Mouse (Mus musculus) mouse trophoblast stem cell (cell line): Measurements from ENCODE around the gene Slc11a2.
"Not testable (repeated sequence)": the region's sequence is repeated elsewhere in the genome, so short reads cannot be mapped to it uniquely, and the experiment has no call there.

Source experiments
- in situ Hi-C, 2 experiments: fragments of 300-500 bp; cut with MseI, MboI; formaldehyde crosslinking; loops; 2 replicates in 1 of 2; 3 replicates in 1 of 2; pipeline ENCODE4 v1.15.1; 2025

Gene Slc11a2

GRCm38 (mm10) chr15:100433234-100433633 lies 8.4 kb upstream of the Slc11a2 start:
- in situ Hi-C loops, result no loop called here

- in situ Hi-C loops, result no loop called here
Measured at GRCm38 (mm10) chr15:100429959-100430565, 5.2 kb upstream of the Slc11a2 start.

- in situ Hi-C loops, result no loop called here
Measured at GRCm38 (mm10) chr15:100428296-100428905, 3.5 kb upstream of the Slc11a2 start.

- in situ Hi-C loops, result no loop called here
Measured at GRCm38 (mm10) chr15:100423916-100424315, 956 bp downstream of the Slc11a2 start.

- in situ Hi-C loops, result no loop called here
Measured at GRCm38 (mm10) chr15:100422899-100423860, 1.7 kb downstream of the Slc11a2 start.

GRCm38 (mm10) chr15:100422476-100422875 lies 2.4 kb downstream of the Slc11a2 start:
- in situ Hi-C loops, result no loop called here

- in situ Hi-C loops, result not testable (repeated sequence)
Measured at GRCm38 (mm10) chr15:100421758-100422197, 3.1 kb downstream of the Slc11a2 start, which contains the start of gene Gm5475. Gene Gm5475 (plus strand): TSS chr15:100422147.

GRCm38 (mm10) chr15:100421059-100421757 lies 3.7 kb downstream of the Slc11a2 start:
- in situ Hi-C loops, result no loop called here

GRCm38 (mm10) chr15:100419901-100420745 lies 4.7 kb downstream of the Slc11a2 start:
- in situ Hi-C loops, result no loop called here

GRCm38 (mm10) chr15:100419311-100419710 lies 5.6 kb downstream of the Slc11a2 start:
- in situ Hi-C loops, result no loop called here

- in situ Hi-C loops, result no loop called here
Measured at GRCm38 (mm10) chr15:100417854-100418450, 6.9 kb downstream of the Slc11a2 start.

- in situ Hi-C loops, result no loop called here
Measured at GRCm38 (mm10) chr15:100415684-100416083, 9.2 kb downstream of the Slc11a2 start.

- in situ Hi-C loops, result no loop called here
Measured at GRCm38 (mm10) chr15:100414942-100415341, 9.9 kb downstream of the Slc11a2 start.

- in situ Hi-C loops, result no loop called here
Measured at GRCm38 (mm10) chr15:100414011-100414410, 10.9 kb downstream of the Slc11a2 start.

- in situ Hi-C loops, result no loop called here
Measured at GRCm38 (mm10) chr15:100413306-100413705, 11.6 kb downstream of the Slc11a2 start.

- in situ Hi-C loops, result no loop called here
Measured at GRCm38 (mm10) chr15:100411731-100412130, 13.1 kb downstream of the Slc11a2 start.

GRCm38 (mm10) chr15:100410918-100411672 lies 13.8 kb downstream of the Slc11a2 start:
- in situ Hi-C loops, result no loop called here

- in situ Hi-C loops, result no loop called here
Measured at GRCm38 (mm10) chr15:100406088-100406487, 18.8 kb downstream of the Slc11a2 start.

- in situ Hi-C loops, result no loop called here
Measured at GRCm38 (mm10) chr15:100403318-100404000, 21.4 kb downstream of the Slc11a2 start.
